Mouse (Mus musculus) frontal cortex, adult (tissue): ENCODE results near the gene Cass4.
A peak's percentile ranks its signal among the peaks of the same experiment; 100 is the strongest.

Source experiments
- ATAC-seq: cut with Nextera tagmentation; 2 replicates; pipeline ENCODE4 v1.9.2; 2017; ENCODE audit warnings: mild to moderate bottlenecking, moderate library complexity, mixed read lengths; ENCODE audit not compliant: low TSS enrichment

Cass4 gene

DNA sequence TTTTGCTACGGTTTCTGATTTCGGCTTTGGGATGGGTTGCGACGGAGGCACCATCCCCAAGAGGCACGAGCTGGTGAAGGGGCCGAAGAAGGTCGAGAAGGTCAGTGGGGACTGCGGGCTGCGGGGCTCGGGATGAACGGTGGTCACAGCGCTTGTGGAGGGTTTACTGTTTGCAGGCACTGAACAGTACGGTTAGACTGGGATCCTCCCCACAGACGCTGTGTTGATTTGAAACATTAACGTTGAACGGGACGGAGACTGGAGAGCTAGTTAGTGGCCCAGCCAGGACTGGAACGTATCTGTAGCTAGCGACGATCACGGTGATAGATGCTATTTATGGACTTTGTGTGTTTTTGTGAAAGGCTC, 47.0 kb downstream of the Cass4 start:
- peak; percentile 51 for ATAC-seq

- ATAC-seq: no peak
These were observed 47.6 kb downstream of the Cass4 start for GRCm38 (mm10) chr2:172441176-172441575.

DNA sequence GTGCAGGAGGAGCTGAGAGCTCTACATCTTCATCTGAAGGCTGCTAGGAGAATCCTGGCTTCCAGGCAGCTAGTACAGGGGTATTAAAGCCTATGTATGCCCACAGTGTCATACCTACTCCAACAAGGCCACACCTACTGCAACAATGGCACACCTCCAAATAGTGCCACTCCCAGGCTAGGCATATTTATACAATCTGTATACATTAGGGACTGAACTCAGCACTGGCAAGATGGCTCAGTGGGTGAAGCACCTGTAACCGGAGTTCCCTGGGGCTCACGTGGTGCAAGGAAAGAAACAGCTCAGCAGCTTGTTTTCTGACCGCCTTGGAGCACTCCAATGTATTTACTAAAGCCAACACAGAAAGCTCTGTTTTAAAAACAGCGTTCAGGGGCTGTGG, 52.0 kb downstream of the Cass4 start:
- ATAC-seq: no peak

- no peak for ATAC-seq
These were observed 53.7 kb downstream of the Cass4 start for GRCm38 (mm10) chr2:172447317-172447716.

GRCm38 (mm10) chr2:172448329-172448728, 54.7 kb downstream of the Cass4 start:
- ATAC-seq: no peak

- no peak for ATAC-seq
These were observed 57.0 kb downstream of the Cass4 start for GRCm38 (mm10) chr2:172450640-172451039.

DNA sequence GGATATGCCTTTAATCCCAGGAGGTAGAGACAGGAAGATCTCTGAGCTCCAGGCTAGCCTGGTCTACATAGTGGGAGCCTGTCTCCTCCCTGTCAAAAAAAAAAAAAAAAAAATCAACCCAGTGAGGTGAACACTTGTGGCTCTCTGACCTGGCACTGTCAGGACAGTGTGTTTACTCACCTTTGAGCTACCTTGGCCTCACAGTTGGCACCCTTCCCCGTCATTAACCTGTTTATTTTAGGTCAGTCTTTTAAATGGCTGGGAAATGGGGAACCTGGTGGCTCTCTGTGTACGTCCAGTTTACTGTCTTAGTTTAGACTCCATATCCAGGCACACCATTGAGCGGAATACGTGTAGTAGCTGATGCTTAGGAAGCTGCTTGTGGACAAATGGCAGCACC, 58.4 kb downstream of the Cass4 start:
- no peak for ATAC-seq

GRCm38 (mm10) chr2:172452458-172452857, 58.9 kb downstream of the Cass4 start:
- no peak for ATAC-seq

GRCm38 (mm10) chr2:172458496-172458895, 64.9 kb downstream of the Cass4 start, which contains the start of gene Gcnt7:
Gene Gcnt7, minus strand, starts transcription at chr2:172458596.
- ATAC-seq: no peak

GRCm38 (mm10) chr2:172460647-172461046, 67.1 kb downstream of the Cass4 start:
- ATAC-seq: no peak

DNA sequence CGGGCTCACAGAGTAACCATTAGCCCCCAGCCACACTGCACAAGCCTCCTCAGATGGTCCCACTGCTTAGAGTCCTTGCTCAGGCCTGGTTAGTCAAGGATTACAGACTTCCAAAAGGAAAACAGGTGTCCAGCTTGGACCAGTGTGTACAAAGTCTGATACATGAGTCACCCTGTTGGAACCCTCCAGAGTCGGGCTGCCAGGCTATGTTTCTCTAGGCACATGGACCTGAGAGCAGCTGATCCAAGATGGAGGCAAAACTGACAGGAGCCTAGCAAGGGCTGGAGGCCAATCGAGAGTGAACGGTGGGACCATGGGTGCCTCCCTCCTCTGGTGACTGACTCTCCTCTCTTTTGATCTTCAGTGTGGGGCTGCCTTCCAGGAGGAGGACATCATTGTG, 69.2 kb downstream of the Cass4 start:
- ATAC-seq: no peak

DNA sequence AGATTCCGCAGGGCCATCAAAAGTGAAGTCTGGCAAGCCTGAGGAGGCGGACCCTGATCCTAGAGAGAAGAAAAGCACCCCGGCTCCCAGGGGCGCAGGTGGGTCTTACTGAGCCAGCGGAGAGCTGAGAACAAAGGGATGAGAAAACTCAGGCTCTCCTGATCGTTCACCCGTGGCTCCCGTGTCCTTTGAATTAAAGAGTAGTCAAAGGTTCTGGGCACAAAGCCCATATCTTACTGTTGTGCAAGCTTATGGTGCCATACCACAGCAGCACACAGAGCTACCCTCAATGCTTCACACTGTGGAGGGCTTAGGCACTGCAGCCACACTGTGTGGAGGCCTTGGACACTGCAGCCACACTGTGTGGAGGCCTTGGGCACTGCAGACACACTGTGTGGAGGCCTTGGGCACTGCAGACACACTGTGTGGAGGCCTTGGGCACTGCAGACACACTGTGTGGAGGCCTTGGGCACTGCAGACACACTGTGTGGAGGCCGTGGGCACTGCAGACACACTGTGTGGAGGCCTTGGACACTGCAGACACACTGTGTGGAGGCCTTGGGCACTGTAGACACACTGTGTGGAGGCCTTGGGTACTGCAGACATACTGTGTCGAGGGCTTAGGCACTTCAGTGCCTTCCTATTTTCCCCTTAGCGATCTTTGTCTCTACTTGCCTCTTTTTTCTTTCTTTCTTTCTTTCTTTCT, 73.0 kb downstream of the Cass4 start:
- ATAC-seq: no peak

DNA sequence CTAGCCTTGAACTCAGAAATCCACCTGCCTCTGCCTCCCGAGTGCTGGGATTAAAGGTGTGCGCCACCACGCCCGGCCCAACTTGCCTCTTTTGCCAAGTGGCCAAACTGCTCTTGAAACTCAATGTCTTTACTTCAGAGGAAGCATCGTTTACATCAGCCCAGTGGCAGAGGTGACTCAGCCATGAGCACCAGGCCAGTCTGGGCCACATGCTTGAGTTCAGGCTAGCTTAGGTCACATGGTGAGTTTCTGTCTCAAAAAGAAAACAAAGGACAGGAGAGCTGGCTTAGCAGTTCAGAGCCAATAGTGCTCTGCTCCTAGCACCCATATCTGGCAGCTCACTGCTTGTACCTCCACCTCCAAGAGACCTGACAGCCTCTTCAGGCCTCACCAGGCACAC, 73.6 kb downstream of the Cass4 start:
- no peak for ATAC-seq

- ATAC-seq: no peak
These were observed 74.8 kb downstream of the Cass4 start for GRCm38 (mm10) chr2:172468346-172468819.

GRCm38 (mm10) chr2:172472318-172472717, 78.7 kb downstream of the Cass4 start, which contains the start of gene Fam209:
Gene Fam209, plus strand, starts transcription at chr2:172472520.
- ATAC-seq: no peak

- ATAC-seq: no peak
These were observed 80.0 kb downstream of the Cass4 start for GRCm38 (mm10) chr2:172473591-172473990.

DNA sequence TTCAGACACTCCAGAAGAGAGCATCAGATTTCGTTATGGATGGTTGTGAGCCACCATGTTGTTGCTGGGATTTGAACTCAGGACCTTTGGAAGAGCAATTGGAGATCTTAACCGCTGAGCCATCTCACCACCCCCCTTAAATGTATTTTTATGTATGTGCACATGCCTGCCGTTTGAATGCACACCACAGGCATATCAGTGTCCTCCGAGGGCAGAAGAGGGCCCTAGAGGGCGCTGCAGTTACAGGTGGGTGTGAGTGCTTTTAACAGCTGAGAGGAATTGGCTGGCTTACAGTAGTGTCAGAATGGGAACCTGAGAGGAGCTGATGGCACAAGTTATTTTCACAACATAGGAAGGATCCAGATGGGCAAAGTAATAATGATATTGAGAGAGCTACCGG, 81.4 kb downstream of the Cass4 start:
- no peak for ATAC-seq

GRCm38 (mm10) chr2:172476707-172477260, 83.2 kb downstream of the Cass4 start:
- ATAC-seq: 0 out of 2 replicates have a peak, but pooled peaks have one; percentile 17

DNA sequence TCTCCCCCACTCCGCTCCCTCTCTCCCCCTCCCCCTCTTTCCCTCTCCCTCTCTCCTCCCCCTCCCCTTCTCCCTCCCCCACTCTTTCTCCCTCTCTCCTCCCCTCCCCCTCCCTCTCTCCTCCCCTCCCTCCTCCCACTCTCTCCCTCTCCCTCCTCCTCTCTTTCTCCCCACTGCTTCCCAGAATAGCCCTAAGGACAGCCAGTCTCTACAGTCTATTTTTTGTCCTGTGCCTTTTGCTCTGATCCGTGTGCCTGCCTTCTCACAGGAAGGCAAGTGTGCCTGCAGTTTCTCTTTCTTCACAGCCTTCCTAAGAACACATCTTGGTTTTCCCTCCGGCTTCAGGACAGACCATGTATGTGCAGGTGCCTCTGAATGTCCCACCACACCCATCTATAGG, 83.8 kb downstream of the Cass4 start:
- ATAC-seq: peak; percentile 13; the same call in 1 of the 2 replicates

- ATAC-seq: peak; percentile 87
These were observed 84.3 kb downstream of the Cass4 start for GRCm38 (mm10) chr2:172477860-172478259.

DNA sequence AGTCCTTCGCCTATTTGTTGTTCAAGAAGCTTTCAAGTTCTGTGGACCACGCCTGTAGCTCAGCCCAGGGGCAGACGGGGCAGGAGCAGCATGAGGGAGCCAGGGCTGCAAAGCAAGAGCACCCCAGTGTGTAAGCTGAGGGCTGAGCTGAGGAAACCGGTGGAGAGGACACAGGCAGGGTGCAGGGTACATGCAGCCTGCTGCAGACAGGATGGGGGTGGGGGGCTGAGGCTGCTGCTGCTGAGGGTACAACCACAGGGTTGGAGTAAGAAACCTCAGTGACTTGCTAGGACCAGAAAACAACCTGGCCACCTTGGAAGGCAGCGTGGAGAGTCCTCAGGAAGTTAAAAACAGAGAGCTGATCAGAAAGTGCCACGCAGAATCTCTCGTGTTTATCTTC, 86.7 kb downstream of the Cass4 start:
- ATAC-seq: no peak

- no peak for ATAC-seq
These were observed 88.2 kb downstream of the Cass4 start for GRCm38 (mm10) chr2:172481654-172482385.
